21 mouse cellular contexts compared by ENCODE assay signal in genomic region chr16:95415372-95415771, GRCm38 (mm10).
DNase-seq lines count a peak whose midpoint lies in the region; ATAC-seq and TF ChIP-seq lines count a peak whose summit lies in the region.
"Had no signal": no experiment of that assay in that cellular context is flagged by ENCODE, and none has a peak within 500 bp of the region (broad histone marks: within the 10 kb centered on the region; RNA-seq: fewer than 3 reads in every experiment).

No protein-coding gene starts in this region.

- no peak overlapping the region for H3K9ac ChIP-seq in kidney, embryonic 14.5 days (ENCODE audit: low read depth, low read length)
- H3K9ac ChIP-seq: embryonic facial prominence, embryonic 13.5 days; forebrain, embryonic 13.5 days; forebrain, embryonic 15.5 days; forebrain, postnatal 0 days had no signal

- no peak for DNase-seq in layer of hippocampus, adult 2 months (ENCODE audit: low spot score in 2 of 2)
- no peak for DNase-seq in layer of hippocampus, postnatal 14 days (ENCODE audit: low spot score in 2 of 2)
- peak; percentile 34 for DNase-seq in NIH3T3 (ENCODE audit: low read depth)
- no peak for DNase-seq in lung, postnatal 10 days
- DNase-seq: adrenal gland, adult 8-10 months; adrenal gland, postnatal 14 days; adrenal gland, postnatal 36 days; cerebellum, adult 11-12 months; cerebellum, adult 2 months; cerebellum, adult 9-10 months; cerebellum, postnatal 10 days; cerebellum, postnatal 25 days; forebrain, postnatal 0 days had no signal

- no peak for ATAC-seq in kidney, embryonic 14.5 days (ENCODE audit: low FRiP score, low TSS enrichment)
- ATAC-seq: activated CD4-positive, CD25-positive, alpha-beta regulatory T cell, adult 4 months; forebrain, embryonic 13.5 days; forebrain, embryonic 15.5 days; forebrain, postnatal 0 days had no signal

- H3K36me3 ChIP-seq in kidney, embryonic 14.5 days (ENCODE audit: control insufficient read depth, insufficient read depth, low read length), result no peaks in the 10 kb centered on the region
- H3K36me3 ChIP-seq: embryonic facial prominence, embryonic 13.5 days; forebrain, embryonic 15.5 days had no signal

- H3K4me1 ChIP-seq in embryonic fibroblast, embryonic 13.5 days (ENCODE audit: control insufficient read depth, insufficient read depth, low read length), result 0 out of 2 replicates have a peak, but pooled peaks cover 7% of the 10 kb centered on the region
- H3K4me1 ChIP-seq in kidney, embryonic 14.5 days (ENCODE audit: control insufficient read depth, insufficient read depth, low read length), result no peaks in the 10 kb centered on the region
- H3K4me1 ChIP-seq: forebrain, embryonic 13.5 days; forebrain, embryonic 15.5 days had no signal

- 67% methylated on average over 9 of the region's 9 CpGs for WGBS in kidney, embryonic 14.5 days

- H3K4me3 ChIP-seq in layer of hippocampus, adult 2 months, result no peak overlapping the region
- no peak overlapping the region for H3K4me3 ChIP-seq in embryonic fibroblast, embryonic 13.5 days (ENCODE audit: insufficient read depth, low read length)
- H3K4me3 ChIP-seq in kidney, embryonic 14.5 days (ENCODE audit: low read length), result no peak overlapping the region
- H3K4me3 ChIP-seq: embryonic facial prominence, embryonic 13.5 days; erythroblast, embryonic 14.5 days; forebrain, embryonic 13.5 days; forebrain, embryonic 15.5 days had no signal

- no peak for TF ChIP-seq POLR2A in embryonic fibroblast, embryonic 13.5 days (IDR thresholded peaks at IDR 0.05; ENCODE audit: low read depth, low read length)

- H3K27me3 ChIP-seq in kidney, embryonic 14.5 days (ENCODE audit: control insufficient read depth, insufficient read depth, low read length), result no peaks in the 10 kb centered on the region
- H3K27me3 ChIP-seq: embryonic facial prominence, embryonic 13.5 days; forebrain, embryonic 13.5 days; forebrain, embryonic 15.5 days; Patski had no signal

- no peaks in the 10 kb centered on the region for H3K9me3 ChIP-seq in kidney, embryonic 14.5 days (ENCODE audit: control insufficient read depth, low read length)
- H3K9me3 ChIP-seq: embryonic facial prominence, embryonic 13.5 days; forebrain, embryonic 13.5 days; forebrain, embryonic 15.5 days had no signal

- peak overlapping the region; percentile 10; the same call in 1 of the 2 replicates for H3K27ac ChIP-seq in layer of hippocampus, adult 2 months
- H3K27ac ChIP-seq in embryonic fibroblast, embryonic 13.5 days (ENCODE audit: insufficient read depth, low read length), result peak overlapping the region; percentile 6; the same call in 1 of the 2 replicates
- no peak overlapping the region for H3K27ac ChIP-seq in kidney, embryonic 14.5 days (ENCODE audit: low read depth, low read length)
- H3K27ac ChIP-seq: embryonic facial prominence, embryonic 13.5 days; forebrain, embryonic 13.5 days; forebrain, embryonic 15.5 days had no signal

- no peak overlapping the region for H3K4me2 ChIP-seq in kidney, embryonic 14.5 days (replicated peaks; ENCODE audit: low read depth, low read length)
- H3K4me2 ChIP-seq: embryonic facial prominence, embryonic 13.5 days; forebrain, embryonic 13.5 days; forebrain, embryonic 15.5 days had no signal

- TF ChIP-seq CTCF in layer of hippocampus, adult 2 months (conservative IDR thresholded peaks at IDR 0.05), result no peak
- no peak for TF ChIP-seq CTCF in embryonic fibroblast, embryonic 13.5 days (IDR thresholded peaks at IDR 0.05; ENCODE audit: borderline replicate concordance, insufficient read depth, low read length)
